Mouse (Mus musculus): ENCODE data around the gene Heatr6.

The Heatr6 gene

DNA sequence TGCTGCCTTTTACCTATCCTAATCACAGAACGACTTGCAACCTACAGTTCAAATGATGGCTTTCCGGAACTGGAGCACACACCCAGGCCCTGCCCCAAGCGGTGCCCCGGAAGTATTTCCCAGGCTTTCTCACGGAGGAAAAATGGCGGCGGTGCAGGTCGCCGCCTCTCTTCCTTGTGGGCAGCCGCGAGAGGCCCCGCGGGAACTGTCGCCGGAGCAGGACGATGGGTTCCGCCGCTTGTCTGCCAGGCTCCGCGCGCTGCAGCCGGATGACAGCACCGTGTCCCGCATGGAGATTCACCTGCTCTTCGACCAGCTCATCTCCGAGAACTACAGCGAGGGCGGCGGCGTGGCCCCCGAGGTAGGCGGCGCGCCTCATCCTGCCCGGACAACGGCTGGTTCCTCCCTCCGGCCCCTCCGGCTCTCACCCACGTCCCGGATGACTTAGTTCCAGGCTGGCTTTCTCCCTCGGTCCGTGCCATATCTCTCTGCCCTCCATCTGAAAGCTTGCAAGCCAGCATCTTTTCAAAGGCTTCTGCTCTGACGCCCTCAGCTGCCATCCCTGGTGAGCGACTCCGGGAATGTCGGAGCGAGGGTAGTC is at the start of gene Heatr6:
Gene Heatr6, plus strand, starts transcription at position 116 of the 601 bp plus-strand sequence.
- peak; percentile 86 for DNase-seq (ENCODE audit: low read depth, low spot score)

DNA sequence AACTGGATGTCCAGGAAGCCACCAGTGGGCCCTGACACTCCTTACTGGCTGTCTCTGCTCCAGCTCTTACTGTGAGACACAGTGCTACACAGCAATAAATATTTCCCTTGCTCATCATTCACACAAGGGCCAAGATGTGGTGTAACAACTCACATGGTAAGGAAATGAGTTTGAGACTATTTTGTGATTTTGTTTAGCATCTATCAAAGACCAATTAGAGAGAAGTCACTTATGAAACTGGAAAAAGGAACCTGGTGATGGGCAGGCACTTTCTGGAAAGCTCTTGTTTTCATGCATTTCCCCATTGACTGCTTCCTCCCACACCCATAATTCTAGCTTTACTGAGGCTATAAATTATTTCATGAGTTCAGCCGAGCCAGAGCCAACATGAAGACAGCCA is 49.8 kb upstream of the Heatr6 start, which contains the start of gene Wfdc17:
Gene Wfdc17, plus strand, starts transcription at position 287 of the 400 bp plus-strand sequence.
- no peak for DNase-seq (ENCODE audit: low read depth, low spot score)

DNA sequence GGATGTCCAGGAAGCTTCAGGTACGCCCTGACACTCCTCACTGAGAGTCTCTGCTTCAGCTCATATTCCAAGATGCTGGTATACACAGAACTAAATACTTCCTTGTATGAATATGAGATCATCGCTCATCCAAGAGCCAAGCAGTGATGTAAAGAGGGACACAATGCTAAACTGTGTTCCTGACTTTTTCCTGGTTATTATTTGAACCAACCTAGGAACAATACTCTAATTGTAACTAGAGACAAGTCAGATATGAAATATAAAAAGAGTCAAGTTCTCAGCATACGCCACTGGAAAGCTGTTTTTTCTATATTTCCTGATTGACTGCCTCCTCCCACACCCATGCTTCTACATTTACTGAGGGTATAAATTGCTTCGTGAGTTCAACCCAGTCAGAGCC is 44.8 kb upstream of the Heatr6 start, which contains the start of gene Wfdc18:
Gene Wfdc18, plus strand, starts transcription at position 301 of the 400 bp plus-strand sequence.
- DNase-seq (ENCODE audit: low read depth, low spot score) = peak; percentile 16

DNA sequence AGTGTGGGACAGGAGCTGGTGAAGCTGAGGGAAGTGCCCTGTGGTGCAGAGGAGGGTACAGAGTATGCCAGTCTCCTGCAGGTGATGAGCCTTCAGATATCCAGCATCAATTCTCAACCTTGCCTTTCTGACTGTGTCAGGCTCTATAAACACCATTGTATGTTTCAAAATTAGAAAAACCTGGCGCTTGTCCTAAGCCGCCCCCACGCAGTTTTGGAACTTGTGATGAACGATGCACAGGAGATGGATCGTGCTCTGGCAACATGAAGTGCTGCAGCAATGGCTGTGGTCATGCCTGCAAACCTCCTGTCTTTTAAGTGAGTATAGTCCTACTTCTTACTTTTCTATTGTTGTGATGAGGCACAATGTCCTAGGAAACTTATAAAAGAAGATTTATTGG is 43.8 kb upstream of the Heatr6 start:
- peak; percentile 18 for DNase-seq (ENCODE audit: low read depth, low spot score)

DNA sequence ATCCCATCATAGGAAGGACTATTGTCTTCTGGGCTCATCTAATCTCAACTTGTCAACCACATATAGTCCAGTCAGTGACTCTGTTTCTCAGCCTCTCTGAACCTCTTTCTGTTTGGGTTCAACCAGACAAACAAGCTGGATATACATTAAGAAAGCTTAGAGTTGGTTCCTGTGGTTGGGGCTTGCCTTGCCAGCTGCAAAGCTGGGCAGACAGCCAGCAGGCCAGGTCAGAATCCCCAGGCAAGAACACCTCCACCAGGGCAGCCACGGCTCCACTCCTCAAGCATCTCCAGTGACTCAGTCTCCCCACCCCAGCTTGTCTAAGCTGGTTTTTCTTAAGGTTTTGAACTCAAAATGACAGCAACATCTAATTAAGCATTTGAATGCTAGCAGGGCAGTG is 40.8 kb upstream of the Heatr6 start:
- DNase-seq (ENCODE audit: low read depth, low spot score) = no peak

DNA sequence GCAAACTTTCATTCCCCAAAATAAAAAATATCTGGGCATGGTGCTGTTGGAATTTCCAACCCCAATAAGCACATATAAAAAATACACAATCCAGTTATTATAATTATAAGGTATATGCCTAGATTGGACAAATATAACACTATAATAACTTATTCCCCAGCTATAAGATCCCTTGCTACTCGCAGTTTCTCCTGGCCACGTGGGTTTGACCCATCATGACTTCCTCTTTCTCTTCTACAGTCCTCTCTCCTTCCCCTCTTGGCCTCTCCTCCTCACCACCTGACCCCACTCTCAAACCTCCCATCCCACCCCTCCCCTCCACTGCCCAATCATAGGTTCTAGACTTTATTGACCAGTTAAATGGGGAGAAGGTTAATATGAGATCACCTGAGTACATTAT is 39.6 kb upstream of the Heatr6 start:
- no peak for DNase-seq (ENCODE audit: low read depth, low spot score)

DNA sequence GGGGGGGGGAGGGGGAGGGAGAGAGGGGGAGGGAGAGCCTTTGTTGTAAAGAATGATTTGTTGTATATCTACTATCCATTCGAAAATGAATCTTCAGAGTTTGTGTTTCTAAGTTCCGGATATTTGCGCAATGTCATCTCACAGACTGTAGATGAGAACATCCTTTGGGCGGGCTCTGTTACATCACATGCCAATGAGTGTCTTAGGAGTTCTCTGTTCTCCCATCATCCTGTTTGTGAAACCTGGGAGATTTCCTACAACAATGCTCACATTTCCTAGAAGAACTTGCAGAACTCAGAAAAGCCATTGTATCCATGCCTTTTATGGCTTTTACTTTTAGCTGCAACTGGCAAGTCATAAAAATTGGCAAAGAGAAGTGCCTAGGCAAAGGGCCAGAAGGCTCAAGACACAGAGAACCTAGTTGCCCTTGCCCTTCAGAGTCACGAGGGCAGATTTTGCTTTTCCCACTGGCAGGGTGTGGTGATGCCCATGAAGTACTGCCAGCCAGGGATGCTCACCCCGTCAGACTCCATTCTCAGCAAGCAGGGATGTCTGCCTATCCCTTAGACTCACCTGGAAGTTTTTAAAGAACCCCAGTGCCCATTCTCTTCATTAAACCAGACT is 36.3 kb upstream of the Heatr6 start:
- no peak for DNase-seq (ENCODE audit: low read depth, low spot score)

DNA sequence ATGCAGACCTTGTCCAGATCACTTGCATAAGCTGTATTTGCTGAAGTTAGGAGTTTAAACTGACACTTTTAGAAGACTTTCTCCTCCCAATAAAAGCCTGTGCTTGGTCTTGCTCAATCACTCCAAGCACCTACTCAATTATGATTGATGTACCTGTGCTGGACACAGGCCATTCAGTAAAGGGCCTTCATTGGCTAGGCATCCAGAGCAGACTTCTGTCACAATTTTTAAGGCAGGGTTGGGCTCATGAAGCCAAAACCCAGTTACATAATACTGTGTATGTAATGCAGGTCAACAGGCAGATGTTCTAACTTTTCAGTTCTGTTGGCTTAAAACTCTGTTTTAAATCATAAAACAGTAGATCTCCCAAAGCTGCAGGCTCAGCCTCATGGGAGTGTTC is 32.7 kb upstream of the Heatr6 start:
- DNase-seq (ENCODE audit: low read depth, low spot score) = no peak

DNA sequence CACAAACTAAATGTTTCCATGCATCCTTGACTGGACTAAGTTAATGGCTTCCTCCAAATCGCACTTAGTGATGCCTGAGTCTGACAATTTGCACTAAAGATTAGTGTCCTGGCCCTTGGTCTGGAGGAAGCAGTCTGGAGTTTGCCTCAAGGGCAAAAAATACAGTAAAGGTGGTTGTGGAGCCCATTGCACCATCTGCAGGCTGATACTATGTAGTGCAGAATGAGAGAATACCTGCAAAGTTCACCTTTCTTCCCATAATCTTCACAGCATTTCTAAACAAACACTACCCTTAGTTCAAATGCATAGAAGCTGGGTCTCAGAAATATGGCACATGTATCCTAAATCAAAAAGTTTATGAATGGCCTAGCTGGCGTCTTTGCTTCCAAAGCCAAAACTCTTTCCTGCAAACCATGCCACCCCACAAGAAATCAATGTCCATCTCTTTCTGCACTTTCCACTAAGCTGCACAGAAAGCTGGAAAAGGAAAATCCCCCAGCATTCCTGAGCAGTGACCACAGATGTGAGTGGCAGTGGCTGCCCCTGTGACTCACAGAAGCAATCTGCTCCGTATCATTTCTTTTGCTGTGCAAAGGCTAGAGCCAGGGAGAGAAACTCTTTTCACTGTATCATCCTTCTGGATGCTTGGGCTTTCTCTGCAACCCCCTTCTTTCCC is 24.6 kb upstream of the Heatr6 start:
- no peak for DNase-seq (ENCODE audit: low read depth, low spot score)

DNA sequence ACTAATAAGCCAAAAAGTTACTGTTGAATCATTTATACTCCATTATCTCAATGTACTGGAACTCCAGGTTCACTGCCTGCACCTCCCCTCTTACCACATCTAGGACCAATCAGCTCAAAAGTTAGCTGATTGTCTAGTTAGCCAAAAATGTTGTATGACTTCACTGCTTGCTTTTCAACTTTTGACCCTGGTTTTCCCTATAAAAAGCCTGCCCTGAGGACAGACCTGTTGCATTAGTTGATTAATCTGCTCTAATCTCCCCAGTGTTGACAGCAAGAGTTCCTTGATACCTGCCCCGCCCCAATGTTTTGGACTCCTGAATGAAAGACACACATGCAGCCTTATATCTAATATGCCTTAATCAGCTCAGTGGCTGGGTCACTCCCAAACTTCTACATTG is 22.4 kb upstream of the Heatr6 start:
- DNase-seq (ENCODE audit: low read depth, low spot score) = no peak

DNA sequence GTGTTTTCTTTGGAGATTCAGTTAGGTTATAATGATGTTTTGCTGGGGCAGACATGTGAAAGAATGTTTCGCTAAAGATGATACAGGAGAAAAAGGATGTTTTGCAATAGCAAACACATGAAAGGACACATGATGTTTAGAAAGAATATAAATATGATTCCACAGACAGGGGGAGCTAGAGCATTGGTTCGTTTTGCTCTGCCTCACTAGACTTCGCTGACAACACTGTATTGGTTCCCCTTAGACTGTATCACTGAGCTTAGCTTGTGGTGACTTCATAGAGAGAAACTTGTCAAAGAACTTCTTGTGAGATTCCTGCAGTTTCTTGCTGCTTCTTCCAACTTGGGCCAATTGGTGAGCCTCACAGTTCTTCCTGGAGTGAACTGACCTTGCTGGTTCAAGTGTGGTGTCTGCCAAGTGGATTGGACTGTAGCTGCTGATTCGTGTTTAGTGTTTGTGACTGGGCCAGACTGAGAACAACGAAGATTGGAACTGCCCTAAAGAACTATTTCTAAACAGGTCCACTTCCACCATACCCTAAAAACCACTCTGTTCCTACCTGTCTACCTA is 20.3 kb upstream of the Heatr6 start:
- DNase-seq (ENCODE audit: low read depth, low spot score) = no peak

DNA sequence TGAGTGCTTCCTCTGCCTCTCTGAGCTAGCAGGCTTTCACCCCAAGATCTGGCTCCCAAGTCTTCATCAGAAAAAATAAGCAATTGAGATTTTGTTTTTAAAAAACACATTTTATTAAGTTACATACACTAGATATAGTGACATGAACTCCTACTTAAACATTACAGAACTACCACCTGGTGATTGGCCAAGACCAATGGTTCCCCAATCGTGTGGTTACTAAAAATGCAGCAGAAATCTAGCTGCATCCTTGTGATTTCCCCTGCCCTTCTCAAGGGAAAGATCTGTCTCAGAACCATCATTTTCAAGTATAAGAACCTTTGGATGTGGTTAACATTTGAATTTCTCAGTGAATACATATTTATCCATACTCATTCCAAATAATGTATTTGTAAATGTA is 19.3 kb upstream of the Heatr6 start:
- no peak for DNase-seq (ENCODE audit: low read depth, low spot score)

DNA sequence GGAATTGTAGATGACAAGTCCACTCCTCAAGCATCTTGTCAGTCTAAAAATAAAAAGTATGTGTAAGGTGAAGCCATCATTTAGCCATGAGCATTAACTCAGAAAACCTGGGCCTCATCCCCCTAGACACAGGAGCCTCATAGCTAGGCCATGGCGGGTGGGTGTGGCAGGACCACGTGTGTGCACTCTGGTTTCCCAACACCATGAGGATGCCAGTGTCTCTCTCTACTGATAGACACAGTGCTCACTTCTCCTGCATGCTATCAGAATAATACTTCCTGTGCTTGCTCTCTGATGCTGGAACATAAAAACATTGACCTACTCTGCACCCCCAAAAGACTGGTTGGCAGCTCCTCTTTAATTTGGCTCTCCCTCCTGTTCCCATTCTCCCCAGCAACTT is 17.6 kb upstream of the Heatr6 start:
- no peak for DNase-seq (ENCODE audit: low read depth, low spot score)

DNA sequence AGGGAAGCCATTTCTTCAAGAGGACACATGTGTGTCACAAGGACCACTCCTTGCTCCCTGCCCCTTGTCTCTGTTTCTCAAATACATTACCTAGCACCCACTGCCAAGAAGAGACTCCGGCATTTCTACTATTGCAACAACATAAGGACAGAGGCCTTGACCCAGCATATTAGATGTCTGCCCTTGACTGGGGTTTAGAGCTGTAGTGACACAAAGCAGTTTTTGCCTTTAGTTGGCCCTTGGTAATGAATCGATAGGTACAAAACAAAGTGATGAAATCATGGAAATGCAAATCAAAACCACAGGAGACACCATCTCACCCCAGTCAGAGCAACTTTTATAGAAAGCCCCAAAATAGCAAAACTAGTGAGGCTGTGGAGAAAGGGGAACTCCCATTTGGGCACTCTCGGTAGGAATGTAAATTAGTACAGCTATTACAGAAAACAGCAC is 16.4 kb upstream of the Heatr6 start:
- DNase-seq (ENCODE audit: low read depth, low spot score) = no peak

DNA sequence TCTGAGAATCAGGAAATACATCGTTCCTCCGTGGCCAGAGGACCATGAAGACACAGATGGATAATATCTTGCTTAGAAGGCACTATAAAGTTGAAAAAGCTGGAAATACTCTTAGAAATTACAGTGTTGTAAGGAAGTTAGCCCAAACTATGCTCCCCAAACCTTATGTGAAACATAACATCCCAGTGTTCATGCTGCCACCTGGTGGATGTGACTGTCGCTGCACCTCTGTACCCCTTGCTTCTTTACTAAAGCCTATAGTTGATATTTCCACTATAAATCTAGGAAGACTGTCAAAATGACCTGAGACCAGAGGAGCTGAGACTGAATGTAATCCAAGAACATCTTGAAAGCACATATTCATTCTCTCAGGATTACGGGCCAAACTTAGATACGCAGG is 14.3 kb upstream of the Heatr6 start:
- peak; percentile 34 for DNase-seq (ENCODE audit: low read depth, low spot score)

DNA sequence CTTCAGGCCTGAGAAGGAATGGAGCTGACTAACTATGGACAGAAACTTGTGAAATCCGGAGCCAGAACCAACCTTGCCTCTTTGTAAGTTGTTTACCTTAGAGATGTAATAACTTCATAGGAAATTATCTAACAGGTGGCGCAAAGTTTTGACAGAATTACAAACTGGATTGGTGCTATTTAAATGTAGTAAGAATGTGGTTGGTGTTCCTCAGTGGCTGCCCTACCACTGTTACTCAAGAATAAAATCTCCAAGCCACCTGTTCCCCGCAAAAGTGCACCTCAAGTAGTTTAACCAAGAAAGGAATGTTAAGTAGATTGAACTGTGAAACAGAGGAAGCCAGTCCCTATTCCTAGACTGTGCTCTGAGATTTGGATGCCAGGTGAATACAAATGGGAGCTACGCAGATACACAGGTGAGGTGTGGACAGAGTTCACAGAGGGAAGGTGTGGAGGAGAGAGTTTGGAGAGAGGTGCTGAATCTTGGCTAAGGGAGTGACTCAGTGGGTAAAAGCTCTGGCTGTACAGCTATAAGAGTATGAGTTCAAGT is 13.0 kb upstream of the Heatr6 start:
- no peak for DNase-seq (ENCODE audit: low read depth, low spot score)

DNA sequence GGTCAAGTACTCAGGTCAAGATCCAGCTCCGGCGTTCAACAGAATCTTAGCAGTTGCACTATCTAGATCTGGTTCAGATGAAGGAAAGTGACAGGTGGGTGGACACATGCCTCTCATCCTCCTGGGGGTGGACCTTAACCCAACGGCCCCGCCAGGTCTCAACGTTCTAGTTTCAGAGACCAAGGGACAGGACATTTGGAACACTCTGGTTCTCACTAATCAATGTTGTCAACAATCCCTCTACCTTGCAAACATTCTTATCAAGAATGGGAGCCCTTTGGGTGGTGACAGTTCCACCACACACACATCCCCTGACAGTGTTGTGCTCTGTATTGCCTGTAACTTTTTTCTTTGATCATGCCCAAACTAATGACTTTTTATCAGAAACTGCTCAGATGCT is 11.7 kb upstream of the Heatr6 start:
- DNase-seq (ENCODE audit: low read depth, low spot score) = no peak

DNA sequence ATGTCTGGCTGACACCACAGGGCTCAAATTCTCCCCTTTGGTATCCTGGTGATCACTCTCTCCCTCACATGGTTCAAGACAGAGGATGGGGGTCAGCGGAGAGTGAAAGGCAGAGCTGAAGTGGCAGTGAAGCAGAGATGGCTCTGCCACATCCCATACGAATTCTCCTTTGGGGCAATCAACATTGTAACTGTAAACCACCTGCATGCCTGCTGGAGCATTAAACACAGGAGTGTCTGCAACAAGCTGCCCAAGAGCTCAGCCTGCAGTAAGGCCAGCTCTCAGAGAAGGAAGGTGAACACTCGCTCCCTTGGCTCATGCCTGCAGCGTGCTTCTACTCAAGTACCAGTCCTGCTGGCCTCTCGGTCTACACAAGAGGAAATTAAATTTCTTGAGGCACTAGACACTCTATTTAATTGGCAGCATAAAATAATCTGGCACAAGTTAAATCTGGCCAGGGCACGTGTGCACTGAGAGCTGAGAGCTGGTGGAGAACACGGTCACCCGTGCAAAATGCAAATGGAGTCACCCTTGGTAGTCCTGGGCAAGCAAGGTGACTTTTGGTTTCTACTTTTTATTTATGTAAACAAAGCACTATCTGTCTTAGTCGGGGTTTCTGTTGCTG is 10.7 kb upstream of the Heatr6 start:
- no peak for DNase-seq (ENCODE audit: low read depth, low spot score)

DNA sequence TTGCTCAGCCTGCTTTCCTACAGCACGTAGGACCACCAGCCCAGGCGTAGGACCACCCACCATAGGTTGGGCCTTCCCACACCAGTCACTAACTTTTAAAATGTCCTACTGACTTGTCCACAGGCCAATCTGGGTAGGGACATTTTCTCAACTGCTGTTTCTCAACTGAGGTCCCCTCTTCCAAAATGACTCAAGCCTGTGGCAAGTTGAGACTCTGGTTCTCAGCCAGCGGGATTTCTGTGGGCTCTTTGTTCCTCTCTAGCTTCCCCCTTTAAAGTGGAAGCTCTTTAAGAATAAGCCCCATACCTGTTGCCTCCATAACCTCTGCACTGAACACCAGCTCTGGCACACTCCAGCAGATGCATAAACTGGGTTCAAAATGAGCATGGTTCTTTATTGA is 10.0 kb upstream of the Heatr6 start:
- no peak for DNase-seq (ENCODE audit: low read depth, low spot score)

DNA sequence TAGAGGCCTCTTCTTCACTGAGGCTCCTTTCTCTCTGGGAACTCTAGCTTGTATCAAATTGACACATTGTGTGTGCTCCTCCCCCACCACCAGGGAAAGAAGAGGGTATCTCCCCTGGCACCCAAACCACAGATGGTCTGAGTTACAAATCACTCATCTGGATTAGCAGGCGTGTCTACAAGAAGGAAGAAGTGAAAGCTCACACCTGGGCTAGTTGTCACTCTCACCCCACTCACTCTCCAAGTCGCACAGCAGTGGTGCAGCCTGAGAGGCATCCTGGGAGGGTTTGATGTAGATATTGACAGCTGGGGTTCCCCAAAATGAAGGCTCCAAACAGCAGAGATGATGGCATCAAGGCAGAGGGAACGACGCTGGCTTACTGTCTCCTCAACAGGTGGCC is 7.3 kb upstream of the Heatr6 start:
- no peak for DNase-seq (ENCODE audit: low read depth, low spot score)

DNA sequence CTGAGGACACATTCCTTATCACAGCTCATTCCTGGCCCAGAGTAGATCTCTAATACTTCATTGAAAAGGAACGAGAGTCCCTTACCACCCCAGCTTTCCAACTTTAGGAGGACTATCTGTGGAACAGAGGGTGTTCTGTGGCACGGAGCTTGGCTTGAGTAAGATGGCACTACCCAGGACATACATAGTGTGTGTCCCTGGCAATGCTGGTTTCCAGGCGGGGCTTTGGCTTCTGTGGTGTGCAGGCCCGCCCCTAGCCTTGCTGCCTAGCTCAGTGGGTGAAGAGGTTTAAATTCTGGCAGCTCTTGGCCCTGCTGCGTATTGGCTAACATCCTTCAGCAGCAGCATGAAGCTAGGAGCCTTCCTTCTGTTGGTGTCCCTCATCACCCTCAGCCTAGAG is 6.8 kb upstream of the Heatr6 start, which contains the start of gene Wfdc21:
Gene Wfdc21, plus strand, starts transcription at position 260 of the 400 bp plus-strand sequence.
- DNase-seq (ENCODE audit: low read depth, low spot score) = no peak
